Mouse (Mus musculus) forebrain, embryonic 16.5 days (tissue): ENCODE measurements at regions not wholly inside any gene's neighbourhood (a gene's known extent, or its start where the extent isn't known, plus 50 kb on each side); places are given as distances from the start of the nearest gene placed in this dataset.

Source experiments
- ATAC-seq: fragments of 200-750 bp; cut with Nextera tagmentation; 2 replicates; pipeline ENCODE4 v1.8.0; 2017; ENCODE audit warnings: mild to moderate bottlenecking, moderate library complexity
- H3K27ac ChIP-seq: fragments of 300-500 bp; sonication (generic); 2 replicates; pipeline ENCODE4 v1.5.1; 2014; ENCODE audit warnings: low read length, control low read depth
- H3K27me3 ChIP-seq: fragments of 300-500 bp; sonication (generic); replicated peaks from 2 replicates; pipeline ENCODE4 v1.6.1; 2014; ENCODE audit warnings: low read length; ENCODE audit not compliant: control insufficient read depth, insufficient read depth
- H3K36me3 ChIP-seq: fragments of 300-500 bp; sonication (generic); 2 replicates; pipeline ENCODE4 v1.6.1; 2014; ENCODE audit not compliant: control insufficient read depth, insufficient read depth
- H3K4me1 ChIP-seq: fragments of 300-500 bp; sonication (generic); replicated peaks from 2 replicates; pipeline ENCODE4 v1.6.1; 2014; ENCODE audit warnings: low read length; ENCODE audit not compliant: control insufficient read depth, insufficient read depth
- H3K4me2 ChIP-seq: fragments of 300-500 bp; sonication (generic); 2 replicates; pipeline ENCODE4 v1.6.1; 2014; ENCODE audit warnings: mild to moderate bottlenecking, low read length, control low read depth
- H3K4me3 ChIP-seq: fragments of 300-500 bp; sonication (generic); replicated peaks from 2 replicates; pipeline ENCODE4 v1.5.1; 2014; ENCODE audit warnings: mild to moderate bottlenecking, low read length, control low read depth
- H3K9ac ChIP-seq: fragments of 300-500 bp; sonication (generic); replicated peaks from 2 replicates; pipeline ENCODE4 v1.6.1; 2014; ENCODE audit warnings: low read depth, low read length, control low read depth
- H3K9me3 ChIP-seq: fragments of 300-500 bp; sonication (generic); 2 replicates; pipeline ENCODE4 v1.6.1; 2016; ENCODE audit warnings: low read length; ENCODE audit not compliant: control insufficient read depth
- WGBS: fragments of 180-500 bp; shearing (Covaris S2); extraction: QIAGEN DNeasy Blood & Tissue Kit; methylation state at CpG from one replicate; pipeline ENCODE4 v1.1.7; 2014; 5-methylcytosine and 5-hydroxymethylcytosine counted together

- H3K9me3 ChIP-seq = no peaks in the 10 kb centered on the region
- ATAC-seq = no peak
- no peak overlapping the region for H3K4me3 ChIP-seq
- no peak overlapping the region for H3K4me2 ChIP-seq
- H3K36me3 ChIP-seq = no peaks in the 10 kb centered on the region
- H3K4me1 ChIP-seq = no peaks in the 10 kb centered on the region
- no peak overlapping the region for H3K9ac ChIP-seq
- no peaks in the 10 kb centered on the region for H3K27me3 ChIP-seq
- H3K27ac ChIP-seq = no peak overlapping the region
- 84% methylated on average over 3 of the region's 3 CpGs for WGBS
Observed at GRCm38 (mm10) chr15:6055703-6056102, 243.9 kb upstream of the Dab2 start.

- no peak for ATAC-seq
- whole genome bisulfite sequencing = 59% methylated on average over 11 of the region's 11 CpGs
- H3K4me1 ChIP-seq = no peaks in the 10 kb centered on the region
Observed at GRCm38 (mm10) chr15:6056887-6057626, 242.5 kb upstream of the Dab2 start.

GRCm38 (mm10) chr15:6059361-6059760 lies 240.2 kb upstream of the Dab2 start:
- ATAC-seq = no peak
- H3K4me2 ChIP-seq = no peak overlapping the region
- H3K36me3 ChIP-seq = no peaks in the 10 kb centered on the region
- H3K27me3 ChIP-seq = no peaks in the 10 kb centered on the region
- no peaks in the 10 kb centered on the region for H3K4me1 ChIP-seq
- 86% methylated on average over 2 of the region's 2 CpGs for WGBS
- H3K27ac ChIP-seq = no peak overlapping the region
- no peak overlapping the region for H3K9ac ChIP-seq
- no peak overlapping the region for H3K4me3 ChIP-seq
- no peaks in the 10 kb centered on the region for H3K9me3 ChIP-seq

More at GRCm38 (mm10) chr15:6056887-6057626, 242.5 kb upstream of the Dab2 start:
- Histone ChIP-seq H3K27ac (no peak overlapping the region), H3K4me2 (no peak overlapping the region), H3K36me3 (no peaks in the 10 kb centered on the region), H3K27me3 (no peaks in the 10 kb centered on the region), H3K9me3 (no peaks in the 10 kb centered on the region), H3K4me3 (no peak overlapping the region), H3K9ac (no peak overlapping the region)

DNA sequence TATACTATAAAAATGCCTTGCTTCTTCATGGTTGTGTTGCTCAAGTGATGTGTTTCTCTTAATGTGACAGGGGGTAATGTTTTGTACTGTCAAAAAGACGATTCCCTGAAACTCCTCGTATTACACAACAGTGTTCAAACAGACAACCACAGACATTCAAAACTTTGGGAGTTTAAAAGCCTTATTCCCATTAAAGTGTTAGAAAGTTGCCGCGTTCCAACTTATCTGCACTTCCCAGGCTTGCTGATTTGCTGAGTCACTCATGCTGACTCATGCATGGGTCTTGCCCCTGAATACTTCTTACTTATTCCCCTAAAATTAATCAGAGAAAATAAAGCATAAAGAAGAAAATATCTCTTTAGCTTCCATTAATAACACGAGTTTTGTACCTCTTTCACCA lies 239.8 kb upstream of the Dab2 start:
- Histone ChIP-seq H3K4me1 (no peaks in the 10 kb centered on the region), H3K27me3 (no peaks in the 10 kb centered on the region), H3K9ac (no peak overlapping the region), H3K27ac (no peak overlapping the region), H3K4me2 (no peak overlapping the region), H3K4me3 (no peak overlapping the region), H3K9me3 (no peaks in the 10 kb centered on the region), H3K36me3 (no peaks in the 10 kb centered on the region)
- ATAC-seq = no peak
- 91% methylated on average over 5 of the region's 5 CpGs for WGBS

- Histone ChIP-seq H3K4me3 (no peak overlapping the region), H3K9me3 (no peaks in the 10 kb centered on the region), H3K9ac (no peak overlapping the region), H3K4me1 (no peaks in the 10 kb centered on the region), H3K27me3 (no peaks in the 10 kb centered on the region), H3K27ac (no peak overlapping the region), H3K36me3 (no peaks in the 10 kb centered on the region), H3K4me2 (no peak overlapping the region)
- ATAC-seq = no peak
- 92% methylated on average over 1 of the region's 1 CpGs for WGBS
Observed at GRCm38 (mm10) chr15:6060649-6061048, 238.9 kb upstream of the Dab2 start.

DNA sequence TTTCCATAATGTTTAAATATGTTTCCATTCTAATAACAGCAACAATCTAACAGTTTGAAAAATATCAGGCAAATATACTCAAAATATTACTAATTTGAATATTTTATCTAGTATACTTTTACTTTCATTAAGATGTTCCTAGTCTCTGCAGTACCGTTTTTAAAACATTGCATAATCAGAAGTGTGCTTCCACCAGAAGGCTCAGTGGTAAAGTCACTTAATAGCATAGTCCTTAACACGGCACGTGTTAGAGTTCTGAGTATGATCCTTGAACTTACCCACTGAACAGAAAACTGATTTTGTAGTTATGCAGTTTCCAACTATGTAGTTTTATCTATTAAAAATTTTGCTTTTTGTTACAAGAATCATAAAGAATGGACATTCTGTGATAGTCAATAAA lies 234.5 kb upstream of the Dab2 start:
- Histone ChIP-seq H3K4me3 (no peak overlapping the region), H3K27me3 (no peaks in the 10 kb centered on the region), H3K4me2 (no peak overlapping the region), H3K36me3 (no peaks in the 10 kb centered on the region), H3K4me1 (no peaks in the 10 kb centered on the region), H3K9ac (no peak overlapping the region), H3K9me3 (no peaks in the 10 kb centered on the region), H3K27ac (no peak overlapping the region)
- WGBS = 91% methylated on average over 3 of the region's 3 CpGs
- no peak for ATAC-seq

DNA sequence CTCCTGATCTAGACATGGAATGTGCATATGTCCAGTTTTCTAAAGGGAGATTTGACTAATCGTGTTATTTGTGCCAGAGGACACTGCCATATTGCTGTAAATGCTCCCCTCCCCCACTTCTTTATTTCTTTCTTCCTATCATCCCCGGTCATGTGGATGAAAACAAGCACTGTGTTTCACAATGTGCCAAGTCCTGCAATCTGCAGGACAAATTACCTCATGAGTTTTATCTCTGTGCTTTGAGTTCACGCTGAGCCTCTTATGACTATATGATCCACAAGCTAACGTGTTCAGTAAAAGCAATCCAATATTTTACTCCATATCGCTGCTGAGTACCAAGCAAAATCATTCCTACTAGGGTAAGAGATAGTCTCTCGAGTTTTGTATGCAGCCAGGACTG lies 232.2 kb upstream of the Dab2 start:
- Histone ChIP-seq H3K4me3 (no peak overlapping the region), H3K9ac (no peak overlapping the region), H3K36me3 (no peaks in the 10 kb centered on the region), H3K9me3 (no peaks in the 10 kb centered on the region), H3K27ac (no peak overlapping the region), H3K4me1 (no peaks in the 10 kb centered on the region), H3K4me2 (no peak overlapping the region), H3K27me3 (no peaks in the 10 kb centered on the region)
- 81% methylated on average over 6 of the region's 6 CpGs for WGBS
- no peak for ATAC-seq

- H3K4me3 ChIP-seq = no peak overlapping the region
- H3K27me3 ChIP-seq = no peaks in the 10 kb centered on the region
- H3K9me3 ChIP-seq = no peaks in the 10 kb centered on the region
- no peak overlapping the region for H3K4me2 ChIP-seq
- H3K27ac ChIP-seq = no peak overlapping the region
- H3K4me1 ChIP-seq = no peaks in the 10 kb centered on the region
- H3K36me3 ChIP-seq = no peaks in the 10 kb centered on the region
- WGBS = 88% methylated on average over 8 of the region's 8 CpGs
- H3K9ac ChIP-seq = no peak overlapping the region
- no peak for ATAC-seq
Observed at GRCm38 (mm10) chr15:6068371-6068770, 231.2 kb upstream of the Dab2 start.

DNA sequence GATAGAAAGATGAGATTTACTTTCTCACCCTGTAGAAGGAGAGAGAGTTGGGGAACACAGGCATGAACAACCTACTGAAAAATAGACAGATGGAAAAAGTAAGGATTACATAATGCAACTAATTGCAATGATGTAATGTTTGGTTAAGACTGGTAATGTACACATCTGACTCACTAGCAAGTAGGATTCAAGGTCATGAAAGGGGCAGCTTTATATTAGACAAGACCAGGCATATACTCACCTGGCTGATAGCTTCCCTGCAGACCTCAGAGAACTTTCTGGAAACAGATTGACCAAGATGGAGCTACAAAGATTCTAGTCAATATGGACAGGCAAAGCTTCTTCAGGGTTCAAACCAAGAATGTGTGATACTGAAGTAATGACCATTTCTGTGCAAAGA lies 227.7 kb upstream of the Dab2 start:
- H3K4me3 ChIP-seq = no peak overlapping the region
- no peaks in the 10 kb centered on the region for H3K36me3 ChIP-seq
- H3K4me2 ChIP-seq = no peak overlapping the region
- no peak overlapping the region for H3K27ac ChIP-seq
- no peaks in the 10 kb centered on the region for H3K4me1 ChIP-seq
- H3K27me3 ChIP-seq = no peaks in the 10 kb centered on the region
- no peaks in the 10 kb centered on the region for H3K9me3 ChIP-seq
- H3K9ac ChIP-seq = no peak overlapping the region
- no peak for ATAC-seq

DNA sequence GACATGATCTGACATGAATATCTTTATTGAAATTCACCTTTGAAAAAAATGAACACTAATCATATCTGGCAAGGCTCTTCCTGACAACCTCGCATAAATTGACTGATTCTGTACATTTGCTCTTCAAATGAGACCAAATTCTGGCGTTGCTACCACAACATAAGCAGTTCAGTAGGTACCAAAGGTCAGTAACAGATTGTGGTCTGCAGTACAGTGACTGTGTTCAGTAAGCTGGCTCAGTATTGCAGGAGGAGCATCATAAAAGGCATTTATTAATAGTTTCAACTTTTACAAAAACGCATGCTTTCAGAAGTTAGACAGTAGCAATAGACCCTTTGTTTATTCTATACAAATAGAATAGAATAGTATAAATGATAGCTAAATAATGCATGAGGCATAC lies 226.7 kb upstream of the Dab2 start:
- Histone ChIP-seq H3K4me2 (no peak overlapping the region), H3K4me1 (no peaks in the 10 kb centered on the region), H3K9me3 (no peaks in the 10 kb centered on the region), H3K36me3 (no peaks in the 10 kb centered on the region), H3K9ac (no peak overlapping the region), H3K27me3 (no peaks in the 10 kb centered on the region), H3K27ac (no peak overlapping the region), H3K4me3 (no peak overlapping the region)
- ATAC-seq = no peak
- 82% methylated on average over 3 of the region's 3 CpGs for WGBS
